Mouse (Mus musculus) lung, embryonic 14.5 days (tissue): ENCODE data around the gene Themis3. TPM values are rescaled to one million over a fixed set of nuclear protein-coding genes. Genes with fewer than 3 reads are reported as not detected.

ENCODE experiments used
- ATAC-seq: fragments of 200-750 bp; cut with Nextera tagmentation; 2 replicates; pipeline ENCODE4 v1.8.0; 2017; ENCODE audit warnings: mild to moderate bottlenecking, moderate TSS enrichment, moderate library complexity; ENCODE audit not compliant: insufficient read depth
- DNase-seq: peaks from one replicate; pipeline ENCODE4 v3.0.0-alpha.2; 2015
- H3K27ac ChIP-seq: fragments of 300-500 bp; sonication (generic); 2 replicates; pipeline ENCODE4 v1.5.1; 2014; ENCODE audit warnings: low read depth, mild to moderate bottlenecking, moderate library complexity
- H3K27me3 ChIP-seq: fragments of 300-500 bp; sonication (generic); 2 replicates; pipeline ENCODE4 v1.6.1; 2014; ENCODE audit warnings: low read length, control low read depth; ENCODE audit not compliant: insufficient read depth
- H3K36me3 ChIP-seq: fragments of 300-500 bp; sonication (generic); 2 replicates; pipeline ENCODE4 v1.6.1; 2014; ENCODE audit warnings: control low read depth; ENCODE audit not compliant: insufficient read depth
- H3K4me1 ChIP-seq: fragments of 300-500 bp; sonication (generic); 2 replicates; pipeline ENCODE4 v1.6.1; 2014; ENCODE audit warnings: antibody characterized with exemption, control low read depth; ENCODE audit not compliant: insufficient read depth
- H3K4me2 ChIP-seq: fragments of 300-500 bp; sonication (generic); 2 replicates; pipeline ENCODE4 v1.6.1; 2014; ENCODE audit warnings: mild to moderate bottlenecking
- H3K4me3 ChIP-seq: fragments of 300-500 bp; sonication (generic); 2 replicates; pipeline ENCODE4 v1.5.1; 2014; ENCODE audit warnings: low read depth, low read length
- H3K9ac ChIP-seq: fragments of 300-500 bp; sonication (generic); 2 replicates; pipeline ENCODE4 v1.6.1; 2014
- H3K9me3 ChIP-seq: fragments of 300-500 bp; sonication (generic); 2 replicates; pipeline ENCODE4 v1.6.1; 2016; ENCODE audit warnings: low read depth, low read length, control low read depth
- CTCF ChIP-seq: IDR thresholded peaks from 2 replicates; pipeline ENCODE4 v1.5.1; 2016; ENCODE audit warnings: antibody characterized with exemption, low read depth
- WGBS: fragments of 180-500 bp; shearing (Covaris S2); extraction: QIAGEN DNeasy Blood & Tissue Kit; methylation state at CpG from one replicate; pipeline ENCODE4 v1.1.7; 2014; 5-methylcytosine and 5-hydroxymethylcytosine counted together
- polyA plus RNA-seq: library from polyadenylated mRNA; unstranded; fragments of >200 nt; fragmentation: Nextera tagmentation; extraction: Ambion mirVana; gene quantifications from 2 replicates; pipeline ENCODE4 v1.2.1, GENCODE M21; 2014

Themis3 gene
- polyA plus RNA-seq = 0.16 and 0.22 TPM in 2 replicates

- 72% methylated on average over 5 of the region's 5 CpGs for WGBS
- no peaks in the 10 kb centered on the region for H3K36me3 ChIP-seq
- ATAC-seq = no peak
- TF ChIP-seq CTCF = no peak
- H3K4me2 ChIP-seq = no peak within 1 kb of the TSS
- no peaks in the 10 kb centered on the region for H3K9me3 ChIP-seq
- no peaks in the 10 kb centered on the region for H3K4me1 ChIP-seq
- no peak within 1 kb of the TSS for H3K4me3 ChIP-seq
- DNase-seq = no peak
- H3K9ac ChIP-seq = no peak within 1 kb of the TSS
- H3K27ac ChIP-seq = no peak within 1 kb of the TSS
- H3K27me3 ChIP-seq = no peaks in the 10 kb centered on the region
These were observed at the start of gene Themis3 for GRCm38 (mm10) chr17:66594435-66594834. TSS of gene Themis3 (minus strand) at chr17:66594621.

- Histone ChIP-seq H3K27me3 (no peaks in the 10 kb centered on the region), H3K4me1 (no peaks in the 10 kb centered on the region), H3K36me3 (no peaks in the 10 kb centered on the region), H3K4me3 (no peak overlapping the region), H3K27ac (no peak overlapping the region), H3K4me2 (no peak overlapping the region), H3K9ac (no peak overlapping the region), H3K9me3 (no peaks in the 10 kb centered on the region)
- no peak for ATAC-seq
- peak; percentile 23 for DNase-seq
- TF ChIP-seq CTCF = no peak
- 69% methylated on average over 7 of the region's 7 CpGs for WGBS
These were observed 43.7 kb upstream of the Themis3 start for GRCm38 (mm10) chr17:66637951-66638722.

- TF ChIP-seq CTCF = no peak
- H3K4me2 ChIP-seq = no peak overlapping the region
- 75% methylated on average over 13 of the region's 13 CpGs for WGBS
- no peak overlapping the region for H3K27ac ChIP-seq
- no peak overlapping the region for H3K9ac ChIP-seq
- no peak for ATAC-seq
- H3K27me3 ChIP-seq = no peaks in the 10 kb centered on the region
- no peaks in the 10 kb centered on the region for H3K36me3 ChIP-seq
- H3K4me3 ChIP-seq = no peak overlapping the region
- no peaks in the 10 kb centered on the region for H3K4me1 ChIP-seq
- H3K9me3 ChIP-seq = no peaks in the 10 kb centered on the region
- no peak for DNase-seq
These were observed 25.7 kb upstream of the Themis3 start for GRCm38 (mm10) chr17:66619996-66620656.

GRCm38 (mm10) chr17:66619255-66619826 lies 24.9 kb upstream of the Themis3 start:
- H3K4me2 ChIP-seq = no peak overlapping the region
- WGBS = 82% methylated on average over 3 of the region's 3 CpGs
- DNase-seq = no peak
- no peaks in the 10 kb centered on the region for H3K27me3 ChIP-seq
- no peak for TF ChIP-seq CTCF
- H3K36me3 ChIP-seq = no peaks in the 10 kb centered on the region
- ATAC-seq = no peak
- H3K9me3 ChIP-seq = no peaks in the 10 kb centered on the region
- no peak overlapping the region for H3K9ac ChIP-seq
- H3K4me1 ChIP-seq = no peaks in the 10 kb centered on the region
- no peak overlapping the region for H3K4me3 ChIP-seq
- no peak overlapping the region for H3K27ac ChIP-seq

- DNase-seq (no peak), ATAC-seq (no peak)
- Histone ChIP-seq H3K9ac (no peak overlapping the region), H3K4me2 (no peak overlapping the region), H3K4me1 (no peaks in the 10 kb centered on the region), H3K27ac (no peak overlapping the region), H3K36me3 (no peaks in the 10 kb centered on the region), H3K9me3 (no peaks in the 10 kb centered on the region), H3K4me3 (no peak overlapping the region), H3K27me3 (no peaks in the 10 kb centered on the region)
- no peak for TF ChIP-seq CTCF
These were observed 15.6 kb upstream of the Themis3 start for GRCm38 (mm10) chr17:66610032-66610431.

- WGBS = 60% methylated on average over 5 of the region's 5 CpGs
- DNase-seq = no peak
- Histone ChIP-seq H3K9me3 (no peaks in the 10 kb centered on the region), H3K4me2 (no peak overlapping the region), H3K27me3 (no peaks in the 10 kb centered on the region), H3K4me3 (no peak overlapping the region), H3K4me1 (no peaks in the 10 kb centered on the region), H3K9ac (no peak overlapping the region), H3K36me3 (no peaks in the 10 kb centered on the region), H3K27ac (no peak overlapping the region)
- TF ChIP-seq CTCF = 0 out of 2 replicates have a peak, but pooled peaks have one; percentile 11
- ATAC-seq = no peak
These were observed 10.5 kb upstream of the Themis3 start for GRCm38 (mm10) chr17:66604931-66605330.

GRCm38 (mm10) chr17:66601171-66601570 lies 6.8 kb upstream of the Themis3 start:
- DNase-seq (no peak), ATAC-seq (no peak)
- Histone ChIP-seq H3K27me3 (no peaks in the 10 kb centered on the region), H3K9ac (no peak overlapping the region), H3K9me3 (no peaks in the 10 kb centered on the region), H3K36me3 (no peaks in the 10 kb centered on the region), H3K27ac (no peak overlapping the region), H3K4me2 (no peak overlapping the region), H3K4me1 (no peaks in the 10 kb centered on the region), H3K4me3 (no peak overlapping the region)
- TF ChIP-seq CTCF = no peak
- WGBS = 82% methylated on average over 2 of the region's 2 CpGs
